Mouse (Mus musculus): Measurements from ENCODE around the gene Tmem184a. TPM values are rescaled to one million over a fixed set of nuclear protein-coding genes. Genes with fewer than 3 reads are reported as not detected.
A peak's percentile ranks its signal among the peaks of the same experiment; 100 is the strongest.

Tmem184a gene
- polyA plus RNA-seq, 2 experiments, result 5.9 to 6.1 TPM

DNA sequence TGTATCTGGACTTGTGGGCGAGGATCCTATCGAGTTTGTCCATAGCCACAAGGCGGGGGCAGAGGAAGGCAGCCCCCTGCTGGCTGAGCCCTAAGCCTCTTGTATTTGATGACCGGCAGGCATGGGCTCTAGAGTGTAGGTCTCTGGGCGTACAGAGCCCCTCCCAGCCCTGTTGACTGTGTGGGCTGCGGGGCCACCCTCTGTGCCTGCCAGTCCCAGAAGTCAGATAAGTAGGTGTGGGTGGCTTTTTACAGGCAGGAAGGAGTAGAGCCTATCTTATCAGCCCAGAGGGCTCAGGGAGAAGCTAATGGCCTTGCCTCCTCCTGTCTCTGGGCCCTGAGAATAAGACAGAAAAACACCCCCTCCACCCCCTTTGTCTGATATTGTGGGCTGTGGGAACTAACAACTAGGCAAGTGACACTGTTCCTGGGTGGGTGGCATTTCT is 15.6 kb downstream of the Tmem184a start:
- no peak overlapping the region; the same call in 1 of the 2 replicates for H3K4me2 ChIP-seq (replicated peaks; ENCODE audit: low read depth, low read length, severe bottlenecking)
- H3K4me3 ChIP-seq (replicated peaks; ENCODE audit: low read length), result no peak overlapping the region
- ATAC-seq (ENCODE audit: low FRiP score, low read depth) (no peak), DNase-seq (ENCODE audit: low spot score) (no peak)
- H3K9ac ChIP-seq (ENCODE audit: low read depth, low read length, severe bottlenecking), result no peak overlapping the region
- WGBS, result 28% methylated on average over 6 of the region's 6 CpGs
- no peaks in the 10 kb centered on the region for H3K27me3 ChIP-seq (ENCODE audit: control insufficient read depth, insufficient read depth, low read length)
- TF ChIP-seq POLR2A (IDR thresholded peaks at IDR 0.05; ENCODE audit: borderline replicate concordance, extremely low read depth, insufficient read depth, insufficient read length), result no peak
- H3K27ac ChIP-seq (replicated peaks; ENCODE audit: low read depth, low read length), result no peak overlapping the region
- H3K36me3 ChIP-seq (ENCODE audit: control insufficient read depth, insufficient read depth, low read length), result peaks cover 17% of the 10 kb centered on the region
- H3K4me1 ChIP-seq (ENCODE audit: control insufficient read depth, insufficient read depth, low read length), result peaks cover 12% of the 10 kb centered on the region
- no peaks in the 10 kb centered on the region for H3K9me3 ChIP-seq (ENCODE audit: control insufficient read depth, low read length)

DNA sequence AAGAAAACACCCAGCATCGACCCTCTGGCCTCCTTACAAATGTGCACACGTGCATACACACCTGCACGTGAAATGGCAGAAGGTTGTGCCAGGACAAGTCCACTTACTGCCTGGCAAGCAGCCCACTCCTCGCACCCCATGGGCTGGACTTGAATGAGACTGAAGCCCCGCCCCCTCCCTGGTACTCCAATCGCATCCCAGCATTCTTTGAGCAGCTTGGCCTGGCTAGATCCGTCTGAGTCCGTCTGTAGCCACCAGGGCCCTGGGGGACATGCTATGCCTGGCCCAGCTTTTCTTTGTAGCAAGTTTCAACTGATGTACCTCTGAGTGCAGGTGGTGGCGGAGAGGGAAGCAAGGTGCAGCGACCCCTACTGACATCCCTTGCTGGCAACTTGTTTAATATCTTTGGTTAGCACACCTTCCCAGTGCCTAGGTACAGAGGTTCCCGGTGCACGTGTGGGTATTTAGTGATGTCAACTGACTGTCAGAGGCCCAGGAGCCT is 16.1 kb downstream of the Tmem184a start:
- H3K9ac ChIP-seq (ENCODE audit: low read depth, low read length, severe bottlenecking), result no peak overlapping the region
- H3K4me2 ChIP-seq (replicated peaks; ENCODE audit: low read depth, low read length, severe bottlenecking), result no peak overlapping the region; the same call in 1 of the 2 replicates
- no peaks in the 10 kb centered on the region for H3K27me3 ChIP-seq (ENCODE audit: control insufficient read depth, insufficient read depth, low read length)
- ATAC-seq (ENCODE audit: low FRiP score, low read depth), result peak; percentile 54; the same call in 1 of the 2 replicates
- peak; percentile 54 for DNase-seq (ENCODE audit: low spot score)
- no peak for TF ChIP-seq POLR2A (IDR thresholded peaks at IDR 0.05; ENCODE audit: borderline replicate concordance, extremely low read depth, insufficient read depth, insufficient read length)
- no peak overlapping the region for H3K27ac ChIP-seq (replicated peaks; ENCODE audit: low read depth, low read length)
- WGBS, result 9% methylated on average over 12 of the region's 12 CpGs
- H3K36me3 ChIP-seq (ENCODE audit: control insufficient read depth, insufficient read depth, low read length), result peaks cover 17% of the 10 kb centered on the region
- no peaks in the 10 kb centered on the region for H3K9me3 ChIP-seq (ENCODE audit: control insufficient read depth, low read length)
- no peak overlapping the region for H3K4me3 ChIP-seq (replicated peaks; ENCODE audit: low read length)
- peaks cover 13% of the 10 kb centered on the region for H3K4me1 ChIP-seq (ENCODE audit: control insufficient read depth, insufficient read depth, low read length)

GRCm38 (mm10) chr5:139803165-139803564 is 16.6 kb downstream of the Tmem184a start:
- DNase-seq (ENCODE audit: low spot score), result no peak
- Histone ChIP-seq H3K36me3 (ENCODE audit: control insufficient read depth, insufficient read depth, low read length) (peaks cover 17% of the 10 kb centered on the region), H3K4me1 (ENCODE audit: control insufficient read depth, insufficient read depth, low read length) (peaks cover 18% of the 10 kb centered on the region), H3K9me3 (ENCODE audit: control insufficient read depth, low read length) (no peaks in the 10 kb centered on the region), H3K27ac (replicated peaks; ENCODE audit: low read depth, low read length) (no peak overlapping the region), H3K4me2 (replicated peaks; ENCODE audit: low read depth, low read length, severe bottlenecking) (no peak overlapping the region), H3K27me3 (ENCODE audit: control insufficient read depth, insufficient read depth, low read length) (no peaks in the 10 kb centered on the region), H3K9ac (ENCODE audit: low read depth, low read length, severe bottlenecking) (no peak overlapping the region), H3K4me3 (replicated peaks; ENCODE audit: low read length) (no peak overlapping the region)
- WGBS, result 65% methylated on average over 8 of the region's 8 CpGs
- no peak for TF ChIP-seq POLR2A (IDR thresholded peaks at IDR 0.05; ENCODE audit: borderline replicate concordance, extremely low read depth, insufficient read depth, insufficient read length)
- ATAC-seq (ENCODE audit: low FRiP score, low read depth), result no peak

DNA sequence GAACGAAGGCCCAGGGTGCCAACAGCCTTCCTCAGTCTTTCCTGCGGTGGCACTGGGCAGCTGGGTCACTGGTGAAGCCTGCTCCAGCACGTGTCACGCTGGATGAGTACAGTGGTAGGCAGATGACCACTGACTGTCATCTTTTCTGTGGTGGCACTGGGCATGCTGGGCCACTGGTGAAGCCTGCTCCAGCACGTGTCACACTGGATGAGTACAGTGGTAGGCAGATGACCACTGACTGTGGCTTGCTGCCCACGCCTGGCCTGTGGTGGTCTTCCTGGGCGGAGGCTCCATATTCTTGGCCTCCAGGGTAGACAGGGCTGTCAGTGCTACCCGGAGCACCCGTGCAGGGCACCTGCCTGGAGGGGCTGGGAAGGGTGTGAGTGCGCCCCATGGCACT is 17.8 kb downstream of the Tmem184a start:
- Histone ChIP-seq H3K4me1 (ENCODE audit: control insufficient read depth, insufficient read depth, low read length) (peaks cover 30% of the 10 kb centered on the region), H3K27ac (replicated peaks; ENCODE audit: low read depth, low read length) (no peak overlapping the region), H3K36me3 (ENCODE audit: control insufficient read depth, insufficient read depth, low read length) (peaks cover 17% of the 10 kb centered on the region), H3K4me2 (replicated peaks; ENCODE audit: low read depth, low read length, severe bottlenecking) (no peak overlapping the region), H3K9me3 (ENCODE audit: control insufficient read depth, low read length) (no peaks in the 10 kb centered on the region), H3K27me3 (ENCODE audit: control insufficient read depth, insufficient read depth, low read length) (no peaks in the 10 kb centered on the region), H3K4me3 (replicated peaks; ENCODE audit: low read length) (no peak overlapping the region), H3K9ac (ENCODE audit: low read depth, low read length, severe bottlenecking) (no peak overlapping the region)
- ATAC-seq (ENCODE audit: low FRiP score, low read depth) (no peak), DNase-seq (ENCODE audit: low spot score) (no peak)
- WGBS, result 91% methylated on average over 10 of the region's 10 CpGs
- TF ChIP-seq POLR2A (IDR thresholded peaks at IDR 0.05; ENCODE audit: borderline replicate concordance, extremely low read depth, insufficient read depth, insufficient read length), result no peak

- Histone ChIP-seq H3K4me1 (ENCODE audit: control insufficient read depth, insufficient read depth, low read length) (peaks cover 36% of the 10 kb centered on the region), H3K4me2 (replicated peaks; ENCODE audit: low read depth, low read length, severe bottlenecking) (no peak overlapping the region), H3K27ac (replicated peaks; ENCODE audit: low read depth, low read length) (no peak overlapping the region), H3K9ac (ENCODE audit: low read depth, low read length, severe bottlenecking) (no peak overlapping the region), H3K9me3 (ENCODE audit: control insufficient read depth, low read length) (no peaks in the 10 kb centered on the region), H3K4me3 (replicated peaks; ENCODE audit: low read length) (no peak overlapping the region), H3K36me3 (ENCODE audit: control insufficient read depth, insufficient read depth, low read length) (peaks cover 17% of the 10 kb centered on the region), H3K27me3 (ENCODE audit: control insufficient read depth, insufficient read depth, low read length) (no peaks in the 10 kb centered on the region)
- WGBS, result 94% methylated on average over 8 of the region's 8 CpGs
- ATAC-seq (ENCODE audit: low FRiP score, low read depth), result no peak
- no peak for DNase-seq (ENCODE audit: low spot score)
- no peak for TF ChIP-seq POLR2A (IDR thresholded peaks at IDR 0.05; ENCODE audit: borderline replicate concordance, extremely low read depth, insufficient read depth, insufficient read length)
These were observed 18.5 kb downstream of the Tmem184a start for GRCm38 (mm10) chr5:139801231-139801630.
